Mouse (Mus musculus) embryonic facial prominence, embryonic 11.5 days (tissue): ENCODE data around the gene Olfr318. TPM values are rescaled to one million over a fixed set of nuclear protein-coding genes. Genes with fewer than 3 reads are reported as not detected.
"Not testable (repeated sequence)": the region's sequence is repeated elsewhere in the genome, so short reads cannot be mapped to it uniquely, and the experiment has no call there.

ENCODE experiments used
- ATAC-seq: fragments of 200-750 bp; cut with Nextera tagmentation; replicated peaks from 2 replicates; pipeline ENCODE4 v1.8.0; 2017; ENCODE audit warnings: low read depth; ENCODE audit not compliant: insufficient number of reproducible peaks, low FRiP score, low TSS enrichment
- DNase-seq: peaks from one replicate; pipeline ENCODE4 v3.0.0-alpha.2; 2015; ENCODE audit warnings: low spot score
- H3K27ac ChIP-seq: fragments of 300-500 bp; sonication (generic); replicated peaks from 2 replicates; pipeline ENCODE4 v1.5.1; 2014; ENCODE audit warnings: mild to moderate bottlenecking, low read depth, low read length, control low read depth
- H3K27me3 ChIP-seq: fragments of 300-500 bp; sonication (generic); 2 replicates; pipeline ENCODE4 v1.6.1; 2014; ENCODE audit warnings: mild to moderate bottlenecking, low read length, moderate library complexity, mixed read lengths; ENCODE audit not compliant: control insufficient read depth, insufficient read depth
- H3K36me3 ChIP-seq: fragments of 300-500 bp; sonication (generic); replicated peaks from 2 replicates; pipeline ENCODE4 v1.6.1; 2014; ENCODE audit warnings: low read depth, mild to moderate bottlenecking, low read length, moderate library complexity, mixed read lengths; ENCODE audit not compliant: control insufficient read depth, insufficient read depth
- H3K4me1 ChIP-seq: fragments of 300-500 bp; sonication (generic); 2 replicates; pipeline ENCODE4 v1.6.1; 2014; ENCODE audit warnings: low read length, mixed read lengths; ENCODE audit not compliant: control insufficient read depth, insufficient read depth
- H3K4me2 ChIP-seq: fragments of 300-500 bp; sonication (generic); 2 replicates; pipeline ENCODE4 v1.6.1; 2014; ENCODE audit warnings: low read depth, mild to moderate bottlenecking, control low read depth, low read length, moderate library complexity
- H3K4me3 ChIP-seq: fragments of 300-500 bp; sonication (generic); 2 replicates; pipeline ENCODE4 v1.5.1; 2014; ENCODE audit warnings: low read depth, low read length, control low read depth
- H3K9ac ChIP-seq: fragments of 300-500 bp; sonication (generic); replicated peaks from 2 replicates; pipeline ENCODE4 v1.6.1; 2014; ENCODE audit warnings: mild to moderate bottlenecking, control low read depth, low read length
- H3K9me3 ChIP-seq: fragments of 300-500 bp; sonication (generic); replicated peaks from 2 replicates; pipeline ENCODE4 v1.6.1; 2016; ENCODE audit warnings: mild to moderate bottlenecking, low read length, inconsistent platforms, mixed read lengths; ENCODE audit not compliant: control insufficient read depth
- WGBS: fragments of 180-500 bp; shearing (Covaris S2); extraction: QIAGEN DNeasy Blood & Tissue Kit; methylation state at CpG from one replicate; pipeline ENCODE4 v1.1.7; 2014; 5-methylcytosine and 5-hydroxymethylcytosine counted together
- polyA plus RNA-seq: library from polyadenylated mRNA; unstranded; fragments of >200 nt; fragmentation: Nextera tagmentation; extraction: Ambion mirVana; gene quantifications from 2 replicates; pipeline ENCODE4 v1.2.1, GENCODE M21; 2014

The Olfr318 gene
- polyA plus RNA-seq, 1 experiment from 2014 or later: not detected

DNA sequence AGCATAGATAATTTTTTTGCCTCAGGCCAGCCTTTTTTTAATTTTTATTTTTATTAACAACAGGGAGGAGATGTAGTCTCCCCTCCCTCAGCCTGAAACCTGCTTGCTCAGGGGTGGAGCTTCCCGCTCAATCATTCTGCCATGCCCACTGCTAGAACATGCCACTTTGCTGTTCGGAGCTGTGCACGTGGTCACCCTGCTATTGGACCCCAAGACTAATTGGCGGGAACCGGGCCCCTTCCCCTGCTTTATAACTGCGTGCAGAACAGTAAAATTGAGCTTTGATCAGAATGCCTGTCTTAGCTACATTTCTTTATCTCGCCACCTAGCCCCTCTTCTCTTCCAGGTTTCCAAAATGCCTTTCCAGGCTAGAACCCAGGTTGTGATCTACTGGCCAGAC lies 6.1 kb downstream of the Olfr318 start:
- H3K9ac ChIP-seq, DNase-seq, ATAC-seq, H3K9me3 ChIP-seq, H3K27ac ChIP-seq, H3K36me3 ChIP-seq, H3K4me2 ChIP-seq, H3K4me3 ChIP-seq, H3K4me1 ChIP-seq, H3K27me3 ChIP-seq: not testable (repeated sequence)
- WGBS: 90% methylated on average over 6 of the region's 7 CpGs

GRCm38 (mm10) chr11:58709086-58709485 lies 14.7 kb downstream of the Olfr318 start:
- Histone ChIP-seq H3K4me3 (no peak overlapping the region), H3K36me3 (no peaks in the 10 kb centered on the region), H3K9ac (no peak overlapping the region), H3K9me3 (no peaks in the 10 kb centered on the region), H3K4me2 (no peak overlapping the region), H3K27me3 (no peaks in the 10 kb centered on the region), H3K27ac (no peak overlapping the region), H3K4me1 (no peaks in the 10 kb centered on the region)
- ATAC-seq (no peak), DNase-seq (no peak)
- WGBS: 80% methylated on average over 11 of the region's 11 CpGs

GRCm38 (mm10) chr11:58698862-58699261 lies 25.0 kb downstream of the Olfr318 start, which contains the start of gene Olfr319:
TSS of gene Olfr319 (plus strand) at chr11:58699162.
- no peak within 1 kb of the TSS for H3K27ac ChIP-seq
- no peaks in the 10 kb centered on the region for H3K9me3 ChIP-seq
- no peak within 1 kb of the TSS for H3K4me3 ChIP-seq
- H3K36me3 ChIP-seq: no peaks in the 10 kb centered on the region
- no peaks in the 10 kb centered on the region for H3K27me3 ChIP-seq
- WGBS: 83% methylated on average over 3 of the region's 3 CpGs
- no peak for ATAC-seq
- H3K9ac ChIP-seq: no peak within 1 kb of the TSS
- no peak for DNase-seq
- no peak within 1 kb of the TSS for H3K4me2 ChIP-seq
- no peaks in the 10 kb centered on the region for H3K4me1 ChIP-seq

DNA sequence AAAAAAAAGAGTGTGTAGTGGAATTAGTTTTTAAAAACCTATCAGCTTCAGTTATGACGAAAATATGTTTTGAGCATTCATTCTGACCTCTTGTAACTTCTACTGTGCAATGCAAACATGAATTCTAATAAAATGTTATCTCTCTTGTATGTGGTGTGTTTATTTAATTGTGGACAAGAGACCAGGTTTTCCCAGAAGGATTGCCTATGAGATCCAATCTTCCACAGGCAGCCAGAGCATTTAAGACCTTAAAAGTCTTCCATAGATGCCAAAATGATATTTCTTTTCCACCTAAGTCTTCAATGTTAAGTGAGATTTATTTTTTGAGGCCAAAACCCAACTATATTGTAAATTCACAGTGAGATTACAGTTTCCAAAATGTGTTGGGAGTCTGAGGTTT lies 43.0 kb downstream of the Olfr318 start, which contains the start of gene Olfr320:
Gene Olfr320 (plus strand): TSS at position 301 of the 400 bp plus-strand sequence.
- Histone ChIP-seq H3K27ac (no peak within 1 kb of the TSS), H3K36me3 (no peaks in the 10 kb centered on the region), H3K9ac (no peak within 1 kb of the TSS), H3K4me1 (no peaks in the 10 kb centered on the region), H3K27me3 (no peaks in the 10 kb centered on the region), H3K9me3 (no peaks in the 10 kb centered on the region), H3K4me3 (no peak within 1 kb of the TSS), H3K4me2 (no peak within 1 kb of the TSS)
- ATAC-seq (no peak), DNase-seq (no peak)
- 79% methylated on average over 1 of the region's 1 CpGs for WGBS

GRCm38 (mm10) chr11:58671825-58672224 lies 52.0 kb downstream of the Olfr318 start:
- H3K36me3 ChIP-seq: no peaks in the 10 kb centered on the region
- ATAC-seq (no peak), DNase-seq (no peak)
- no peaks in the 10 kb centered on the region for H3K27me3 ChIP-seq
- H3K9ac ChIP-seq: no peak overlapping the region
- WGBS: 61% methylated on average over 4 of the region's 4 CpGs
- H3K4me1 ChIP-seq: no peaks in the 10 kb centered on the region
- no peak overlapping the region for H3K27ac ChIP-seq
- no peak overlapping the region for H3K4me2 ChIP-seq
- H3K9me3 ChIP-seq: no peaks in the 10 kb centered on the region
- no peak overlapping the region for H3K4me3 ChIP-seq

DNA sequence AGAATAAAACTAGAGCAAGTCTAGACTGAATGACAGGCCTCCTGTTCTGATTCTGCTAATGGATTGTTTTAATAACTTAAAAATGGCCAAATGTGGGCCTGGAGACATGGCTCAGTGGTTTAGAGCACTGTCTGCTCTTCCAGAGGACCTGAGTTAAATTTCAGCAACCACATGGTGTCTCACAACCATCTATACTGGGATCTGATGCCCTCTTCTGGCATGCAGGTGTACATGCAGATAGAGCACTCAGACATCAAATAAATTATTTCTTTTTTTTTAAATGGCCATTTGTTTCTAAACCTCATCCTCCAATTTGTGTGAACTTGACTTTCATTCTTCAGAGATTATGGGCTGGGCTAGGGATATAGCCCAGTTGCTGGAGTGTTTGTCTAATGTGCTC lies 54.6 kb downstream of the Olfr318 start:
- H3K4me1 ChIP-seq: no peaks in the 10 kb centered on the region
- H3K9ac ChIP-seq: no peak overlapping the region
- H3K36me3 ChIP-seq: no peaks in the 10 kb centered on the region
- H3K4me2 ChIP-seq: no peak overlapping the region
- no peaks in the 10 kb centered on the region for H3K27me3 ChIP-seq
- ATAC-seq (no peak), DNase-seq (no peak)
- H3K4me3 ChIP-seq: no peak overlapping the region
- no peak overlapping the region for H3K27ac ChIP-seq
- H3K9me3 ChIP-seq: no peaks in the 10 kb centered on the region

Other genes with a start within 250 kb of the Olfr318 start
- gene Olfr332, start 231.5 kb downstream of the Olfr318 start, polyA plus RNA-seq: not detected in 2 replicates
- not detected in 2 replicates for gene Olfr331, start 221.4 kb downstream of the Olfr318 start, polyA plus RNA-seq
- not detected in 2 replicates for gene Olfr330, start 189.2 kb downstream of the Olfr318 start, polyA plus RNA-seq
- not detected in 2 replicates for gene Olfr329-ps, start 177.6 kb downstream of the Olfr318 start, polyA plus RNA-seq
- gene Olfr328, start 168.4 kb downstream of the Olfr318 start, polyA plus RNA-seq: 0.07 TPM in 1 of 2 replicates, not detected in the other
- gene Olfr224, start 153.5 kb downstream of the Olfr318 start, polyA plus RNA-seq: not detected in 2 replicates
- not detected in 2 replicates for gene Olfr325, start 146.3 kb downstream of the Olfr318 start, polyA plus RNA-seq
- not detected in 2 replicates for gene Olfr324, start 128.9 kb downstream of the Olfr318 start, polyA plus RNA-seq
- not detected in 2 replicates for gene 2210407C18Rik, start 107.9 kb downstream of the Olfr318 start, polyA plus RNA-seq
- gene Olfr323, start 93.5 kb downstream of the Olfr318 start, polyA plus RNA-seq: not detected in 2 replicates
- gene Trim58, start 83.5 kb downstream of the Olfr318 start, polyA plus RNA-seq: 0.28 and 0.43 TPM in 2 replicates
- gene Olfr322, start 65.2 kb downstream of the Olfr318 start, polyA plus RNA-seq: not detected in 2 replicates
- not detected in 2 replicates for gene Olfr320, start 42.9 kb downstream of the Olfr318 start, polyA plus RNA-seq
- gene Olfr319, start 24.9 kb downstream of the Olfr318 start, polyA plus RNA-seq: not detected in 2 replicates
- gene Olfr317, start 15.2 kb upstream of the Olfr318 start, polyA plus RNA-seq: not detected in 2 replicates
- not detected in 2 replicates for gene Olfr316, start 28.7 kb upstream of the Olfr318 start, polyA plus RNA-seq
- not detected in 2 replicates for gene Olfr315, start 49.2 kb upstream of the Olfr318 start, polyA plus RNA-seq
- gene Olfr314, start 58.9 kb upstream of the Olfr318 start, polyA plus RNA-seq: not detected in 2 replicates
- gene Fam183b, start 77.9 kb upstream of the Olfr318 start, polyA plus RNA-seq: 2.2 and 2.6 TPM in 2 replicates
- gene Olfr313, start 91.0 kb upstream of the Olfr318 start, polyA plus RNA-seq: not detected in 2 replicates
- gene Olfr312, start 105.2 kb upstream of the Olfr318 start, polyA plus RNA-seq: not detected in 2 replicates
- not detected in 2 replicates for gene Olfr311, start 115.2 kb upstream of the Olfr318 start, polyA plus RNA-seq
- gene Gm12258, start 123.1 kb upstream of the Olfr318 start, polyA plus RNA-seq: 14.2 and 14.4 TPM in 2 replicates
- 10.4 and 11.2 TPM in 2 replicates for gene 2810021J22Rik, start 143.2 kb upstream of the Olfr318 start, polyA plus RNA-seq
- gene Zfp39, start 180.2 kb upstream of the Olfr318 start, polyA plus RNA-seq: 7.6 and 8.3 TPM in 2 replicates
- 0.04 and 0.10 TPM in 2 replicates for gene Btnl10, start 193.9 kb upstream of the Olfr318 start, polyA plus RNA-seq
- gene Rnf187, start 214.9 kb upstream of the Olfr318 start, polyA plus RNA-seq: 315 and 331 TPM in 2 replicates
- 45.1 and 52.2 TPM in 2 replicates for gene Hist3h2ba, start 224.9 kb upstream of the Olfr318 start, polyA plus RNA-seq
- 33.0 and 35.0 TPM in 2 replicates for gene Hist3h2a, start 230.7 kb upstream of the Olfr318 start, polyA plus RNA-seq
- 0.14 and 0.39 TPM in 2 replicates for gene Trim17, start 230.7 kb upstream of the Olfr318 start, polyA plus RNA-seq